Mouse (Mus musculus) ES-Bruce4 (cell line): Measurements from ENCODE around the gene Rpp25l.

ENCODE experiments used
- CTCF ChIP-seq: IDR thresholded peaks from one replicate; pipeline ENCODE4 v1.8.1; 2011; ENCODE audit warnings: low read depth, low read length
- EP300 ChIP-seq: IDR thresholded peaks from 2 replicates; pipeline ENCODE4 v1.6.1; 2011; ENCODE audit warnings: low read depth, low read length; ENCODE audit not compliant: insufficient read depth
- POLR2A ChIP-seq: IDR thresholded peaks from one replicate; pipeline ENCODE4 v1.8.1; 2011; ENCODE audit warnings: low read length; ENCODE audit not compliant: insufficient read depth

DNA sequence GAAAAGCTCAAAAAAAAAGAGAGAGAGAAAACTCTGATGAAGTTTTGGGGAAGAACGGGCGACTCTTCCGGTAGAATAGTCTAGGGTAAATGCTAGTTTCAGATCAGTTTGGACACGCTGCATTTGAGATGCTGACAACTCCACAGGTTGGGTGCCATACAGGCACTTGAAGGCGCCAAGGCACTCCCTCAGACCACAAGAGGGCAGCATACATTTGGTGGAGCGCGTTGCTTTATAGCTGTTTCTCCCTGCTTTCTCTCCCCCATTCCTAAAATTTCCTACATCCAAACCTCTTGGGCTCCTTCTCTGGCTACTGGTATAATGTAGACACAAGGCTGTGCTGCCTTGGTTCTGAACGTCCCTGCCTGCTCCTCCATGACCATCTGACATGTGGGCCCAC lies 942 bp upstream of the Rpp25l start:
- peak; percentile 88 for TF ChIP-seq CTCF
- TF ChIP-seq EP300: no peak
- no peak for TF ChIP-seq POLR2A
